Mouse (Mus musculus): Measurements from ENCODE around the gene Mfsd12.

Gene Mfsd12

DNA sequence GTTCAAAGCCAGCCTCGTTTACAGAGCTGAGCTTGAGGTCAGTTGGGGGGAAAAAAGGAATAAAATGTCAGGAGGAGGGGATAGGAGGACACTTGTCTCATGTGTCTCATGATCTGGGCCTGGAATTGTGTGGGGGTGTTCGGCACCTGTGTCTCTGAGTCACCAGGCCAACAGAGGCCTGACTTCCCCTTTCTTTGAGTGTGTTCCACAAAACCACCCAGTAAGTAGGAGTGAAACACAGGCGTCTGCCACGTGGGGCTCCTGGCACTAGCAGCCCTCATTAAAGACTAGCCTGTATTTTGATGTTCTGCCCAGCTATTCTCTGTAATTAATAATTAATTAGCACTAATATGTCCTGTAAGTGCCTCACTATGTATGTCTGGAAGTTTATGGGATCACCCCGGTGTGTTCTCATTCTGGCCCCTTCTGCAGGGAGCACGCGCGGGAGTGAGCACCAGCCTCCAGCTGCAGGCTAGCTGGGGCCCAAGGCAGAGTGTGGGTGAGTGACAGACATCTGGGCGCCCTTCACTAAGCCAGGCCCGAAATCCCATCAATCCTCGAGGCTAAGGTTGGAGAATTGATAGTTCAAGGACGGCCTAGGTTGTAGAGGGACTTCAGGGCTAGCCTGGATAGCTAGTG, 820 bp upstream of the Mfsd12 start:
- no peak for DNase-seq

DNA sequence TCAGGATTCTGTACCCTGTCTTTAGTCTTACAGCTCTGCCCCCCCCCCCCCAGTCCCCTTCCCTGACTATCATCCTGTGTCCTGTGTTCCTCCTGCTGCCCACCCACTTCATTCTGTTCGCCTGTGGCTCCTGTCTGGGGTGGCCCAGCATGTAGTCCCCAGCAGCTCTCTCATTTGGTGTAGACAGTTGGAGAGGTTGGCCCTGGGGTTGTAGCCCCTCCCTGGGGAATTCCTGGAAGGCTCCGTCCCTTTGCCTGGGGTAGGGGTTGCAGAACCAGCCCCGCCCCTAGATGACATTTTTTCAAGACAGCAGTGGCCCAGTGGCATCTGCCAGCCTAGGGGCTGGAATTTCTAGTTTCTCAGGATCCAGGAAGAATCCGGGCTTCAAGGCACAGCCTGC, 918 bp downstream of the Mfsd12 start:
- DNase-seq = no peak

DNA sequence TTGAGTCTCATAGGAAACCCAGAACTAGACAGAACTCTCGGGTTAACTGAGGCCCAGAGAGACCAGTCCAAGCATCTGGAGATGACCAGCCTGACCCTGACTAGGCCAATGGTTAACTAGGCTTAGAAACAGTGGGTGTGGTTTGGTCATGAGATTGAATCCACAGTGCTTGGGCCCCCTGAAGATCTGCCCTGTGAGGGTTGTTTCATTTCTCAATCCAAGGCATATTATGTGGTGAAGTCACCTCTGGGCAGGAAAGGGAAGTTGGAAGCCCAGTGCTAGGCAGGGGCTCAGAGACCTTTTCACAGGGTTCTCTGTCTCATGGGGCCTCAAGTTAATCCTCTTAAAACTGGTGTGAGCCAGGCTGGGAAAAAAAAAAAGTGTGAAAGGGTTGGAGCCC, 1.6 kb downstream of the Mfsd12 start:
- no peak for DNase-seq

DNA sequence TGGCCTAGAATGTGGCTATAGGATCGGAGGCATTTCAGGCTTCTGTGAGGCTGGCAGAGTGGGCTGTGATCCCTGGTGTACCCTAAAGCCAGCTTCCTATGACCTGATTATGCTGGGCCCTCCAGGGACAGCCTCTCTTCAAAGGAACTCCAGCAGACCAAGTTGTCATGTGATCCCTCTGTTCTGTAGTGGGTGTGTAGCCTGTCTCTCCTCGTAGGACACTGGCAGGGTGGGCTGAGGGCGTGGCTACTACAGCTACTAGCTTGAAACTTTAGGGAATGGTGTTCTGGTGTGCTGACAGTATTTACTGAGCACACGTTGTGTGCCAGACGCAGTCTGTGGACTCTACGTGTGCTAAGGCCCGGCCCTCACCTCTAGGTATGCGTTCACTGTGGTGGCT, 3.4 kb downstream of the Mfsd12 start:
- no peak for DNase-seq

DNA sequence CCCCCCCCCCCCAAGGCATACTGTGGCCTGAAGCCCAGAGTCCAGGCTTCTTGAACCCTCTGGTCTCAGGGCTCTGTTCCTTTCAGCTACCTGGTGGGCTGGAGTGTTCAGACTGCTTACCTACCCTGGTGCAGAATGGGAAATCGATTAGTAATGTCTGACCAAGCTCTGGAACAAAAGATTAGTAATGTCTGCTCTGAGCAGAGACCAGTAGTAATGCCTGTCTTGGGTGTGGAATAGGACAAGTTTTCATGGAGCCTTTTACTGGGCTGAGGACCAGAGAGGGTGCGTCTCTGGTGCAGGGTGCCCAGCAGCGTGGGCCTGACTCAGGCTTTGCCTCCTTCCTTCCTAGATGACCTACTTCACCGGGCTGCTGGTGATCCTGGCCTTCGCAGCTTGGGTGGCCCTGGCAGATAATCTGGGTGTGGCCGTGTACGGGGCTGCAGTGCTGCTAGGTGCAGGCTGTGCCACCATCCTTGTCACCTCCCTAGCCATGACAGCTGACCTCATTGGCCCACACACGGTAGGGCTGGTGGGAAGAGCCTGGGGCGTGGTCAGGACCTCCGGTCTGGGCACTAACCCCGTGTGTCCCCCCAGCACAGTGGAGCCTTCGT, 5.2 kb downstream of the Mfsd12 start:
- no peak for DNase-seq

DNA sequence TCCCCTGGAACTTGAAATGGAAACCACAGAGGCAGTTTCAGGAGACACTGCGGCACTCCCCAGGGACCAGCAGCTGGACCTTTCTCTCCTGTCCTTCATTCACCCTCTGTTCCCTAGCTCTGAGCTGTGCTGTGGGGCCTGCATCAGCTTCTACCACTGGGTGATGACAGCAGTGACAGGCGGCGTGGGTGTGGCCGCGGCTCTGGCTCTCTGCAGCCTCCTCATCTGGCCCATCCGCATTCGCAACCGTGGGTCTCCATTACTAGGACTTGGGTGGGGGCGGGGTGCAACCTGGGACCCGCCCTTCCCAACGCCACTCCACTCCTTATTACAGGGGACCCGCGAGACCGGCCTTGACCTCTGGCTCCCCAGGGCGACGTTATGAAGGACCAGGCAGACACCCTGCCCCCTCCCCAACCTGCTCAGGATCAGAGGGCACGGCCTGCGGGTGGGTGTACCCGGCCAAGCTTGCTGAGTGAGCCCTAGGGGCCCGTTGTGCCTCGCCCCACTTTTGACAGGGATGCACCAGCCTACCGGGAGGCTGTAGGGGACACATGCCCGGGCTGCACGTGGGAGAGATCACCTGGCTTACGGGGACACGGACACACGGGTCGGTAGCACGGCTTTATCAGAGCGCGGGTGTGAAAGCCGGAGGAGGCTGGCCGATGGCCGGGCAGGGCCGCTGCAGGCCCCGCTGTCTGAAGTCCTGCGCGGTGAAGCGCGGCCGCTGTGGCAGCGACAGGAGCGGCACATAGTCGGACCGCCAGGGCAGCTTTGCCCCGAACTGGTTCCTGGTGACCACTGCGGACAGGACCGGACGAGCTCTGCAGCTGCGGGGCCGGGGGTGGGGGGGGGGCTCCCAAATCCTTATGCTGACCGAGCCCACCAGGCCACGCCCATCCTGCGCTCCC, 6.4 kb downstream of the Mfsd12 start:
- peak in 1 of 2 experiments; percentile 33 for DNase-seq

DNA sequence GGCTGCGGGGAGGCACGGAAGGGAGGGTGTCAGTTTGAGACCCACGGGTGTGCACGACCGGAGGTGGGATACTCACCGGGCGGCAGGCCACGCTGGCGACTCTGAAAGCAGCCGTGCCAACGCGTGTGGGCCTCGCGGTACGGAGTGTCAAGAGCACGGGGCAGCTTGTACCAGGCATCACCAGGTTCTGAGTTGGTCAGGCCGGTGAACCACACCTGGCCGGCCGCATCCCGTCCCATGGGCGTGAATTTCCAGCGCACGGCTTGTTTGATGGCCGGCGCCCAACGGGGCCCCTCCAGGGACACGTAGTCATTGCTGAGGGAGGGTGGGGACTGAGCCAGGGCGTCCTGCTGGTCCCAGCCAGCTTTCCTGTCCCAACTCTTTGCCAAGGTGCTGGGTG, 7.4 kb downstream of the Mfsd12 start:
- DNase-seq = peak in 1 of 2 experiments; percentile 29

DNA sequence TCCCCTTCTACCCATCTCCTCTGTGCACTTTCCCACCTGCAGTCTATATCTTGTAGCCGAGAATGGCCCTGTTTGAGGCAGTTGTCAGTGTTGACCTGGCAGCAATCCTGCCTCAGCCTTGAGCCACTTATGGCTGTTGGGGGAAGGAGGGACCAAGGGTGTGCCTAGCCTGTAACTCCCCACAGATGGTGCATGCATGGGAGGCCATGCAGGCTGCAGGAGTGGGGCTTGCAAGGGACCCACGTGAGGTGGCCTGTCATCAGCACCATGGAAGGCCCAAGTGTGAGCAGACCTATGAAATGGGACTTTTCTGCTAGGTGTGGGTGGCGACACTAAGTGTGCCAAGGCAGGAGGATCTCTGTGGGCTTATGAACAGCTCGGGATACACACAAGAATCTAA, 7.8 kb downstream of the Mfsd12 start:
- no peak for DNase-seq

DNA sequence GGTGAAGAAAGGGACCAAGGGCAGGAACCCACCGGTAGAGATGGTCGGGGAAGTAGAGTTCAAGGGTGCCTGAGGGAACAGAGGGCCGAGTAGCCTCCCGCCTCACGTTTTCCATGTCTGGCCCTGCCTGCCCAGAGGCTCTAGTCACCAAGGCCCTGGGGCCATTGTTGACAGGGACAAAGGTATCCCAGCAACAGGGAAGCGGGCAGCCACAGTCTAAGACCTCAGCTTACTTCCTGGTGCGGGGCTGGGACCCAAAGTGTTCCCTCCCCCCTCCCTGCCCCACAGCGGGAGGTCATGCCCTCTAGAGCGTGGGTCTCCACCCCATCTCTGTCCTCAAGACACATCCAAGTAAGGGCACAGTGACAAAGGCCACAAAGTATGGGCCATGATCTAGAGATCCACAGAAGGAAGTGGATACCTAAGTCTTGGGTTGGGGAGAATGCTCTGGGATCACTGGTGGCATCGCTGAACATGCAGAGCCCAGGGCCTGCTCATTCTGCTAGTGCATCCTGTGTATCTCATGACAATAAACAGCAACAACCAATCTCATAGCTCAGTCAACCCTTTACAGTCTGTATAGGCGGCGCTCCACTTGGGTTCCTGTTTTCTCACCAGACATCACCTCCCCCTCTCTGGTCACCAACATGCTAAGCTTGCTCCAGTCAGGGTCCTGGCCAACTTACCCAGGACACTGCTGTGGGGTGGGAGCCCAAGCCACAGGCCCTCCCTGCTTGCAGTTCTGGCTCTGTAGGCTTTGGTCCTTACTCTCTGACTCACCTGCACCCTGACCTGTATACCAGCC, 8.6 kb downstream of the Mfsd12 start, which contains the start of gene 4930404N11Rik:
4930404N11Rik (minus strand) TSS at position 145 of the 805 bp plus-strand sequence.
- DNase-seq = no peak

DNA sequence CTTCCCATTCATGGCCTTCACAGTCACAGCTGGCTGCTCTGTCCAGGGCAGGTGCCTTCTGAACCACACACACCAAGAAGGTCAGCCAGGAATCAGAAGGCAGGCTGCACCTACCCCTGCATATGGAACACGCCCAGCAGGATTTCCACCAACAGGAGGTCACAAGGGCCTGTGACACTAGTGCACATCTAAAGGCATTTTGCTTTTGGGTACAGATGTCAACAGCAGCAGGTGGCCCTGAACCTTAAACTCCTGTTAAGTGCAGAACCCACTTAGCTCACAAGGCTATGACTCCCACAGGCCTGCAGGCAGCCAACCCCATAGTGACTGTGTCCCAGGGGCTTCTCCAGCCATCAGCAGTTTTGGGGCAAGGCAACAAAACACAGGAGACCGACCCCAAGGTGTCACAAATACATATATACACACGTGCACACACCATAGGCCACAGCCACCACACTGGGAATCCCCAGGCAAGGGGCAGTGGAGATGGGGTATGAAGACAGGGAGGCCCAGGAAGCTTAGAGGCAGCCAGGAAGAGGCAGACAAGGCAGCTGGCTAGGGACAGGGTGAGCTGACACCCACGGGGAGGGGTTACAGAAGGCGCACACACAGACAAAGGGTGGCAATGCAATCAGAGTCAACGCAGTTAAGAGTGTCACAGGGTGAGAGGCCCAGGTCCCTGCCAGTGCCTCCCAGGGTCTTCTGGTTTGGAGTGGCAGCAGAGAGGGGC, 9.4 kb downstream of the Mfsd12 start:
- DNase-seq = no peak

DNA sequence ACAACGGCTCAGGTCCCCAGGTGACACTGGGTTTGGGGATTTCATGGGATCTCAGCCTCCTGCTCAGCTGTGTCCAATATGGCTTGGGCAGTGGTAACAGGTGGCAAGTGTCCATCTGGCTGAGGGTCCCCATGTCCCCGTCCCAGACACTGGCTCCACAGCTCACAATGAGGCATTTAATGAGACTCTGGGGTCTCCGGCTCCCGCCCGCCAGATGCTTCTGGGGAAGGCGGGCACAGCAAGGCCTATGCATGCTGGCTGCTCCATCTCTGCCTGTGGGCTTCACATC, 9.9 kb downstream of the Mfsd12 start:
- DNase-seq = no peak

DNA sequence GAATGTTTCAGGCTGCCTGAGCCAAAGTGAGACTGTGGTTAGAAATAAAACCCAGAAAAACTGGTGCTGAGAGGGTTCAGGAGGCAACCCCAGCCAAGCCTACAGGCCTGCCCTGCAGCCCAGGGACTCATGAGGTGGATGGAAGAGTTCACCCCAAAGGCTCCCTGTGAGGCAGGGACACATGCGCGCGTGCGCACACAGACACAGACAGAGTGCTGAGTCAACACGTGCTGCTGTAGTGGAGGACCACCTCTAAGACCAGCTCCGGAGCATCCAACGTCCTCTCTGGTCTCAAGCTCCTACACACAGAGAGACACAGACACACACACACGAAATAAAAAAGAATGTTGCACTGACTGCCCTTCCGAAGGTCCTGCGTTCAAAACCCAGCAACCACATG, 18.0 kb downstream of the Mfsd12 start:
- DNase-seq = no peak

DNA sequence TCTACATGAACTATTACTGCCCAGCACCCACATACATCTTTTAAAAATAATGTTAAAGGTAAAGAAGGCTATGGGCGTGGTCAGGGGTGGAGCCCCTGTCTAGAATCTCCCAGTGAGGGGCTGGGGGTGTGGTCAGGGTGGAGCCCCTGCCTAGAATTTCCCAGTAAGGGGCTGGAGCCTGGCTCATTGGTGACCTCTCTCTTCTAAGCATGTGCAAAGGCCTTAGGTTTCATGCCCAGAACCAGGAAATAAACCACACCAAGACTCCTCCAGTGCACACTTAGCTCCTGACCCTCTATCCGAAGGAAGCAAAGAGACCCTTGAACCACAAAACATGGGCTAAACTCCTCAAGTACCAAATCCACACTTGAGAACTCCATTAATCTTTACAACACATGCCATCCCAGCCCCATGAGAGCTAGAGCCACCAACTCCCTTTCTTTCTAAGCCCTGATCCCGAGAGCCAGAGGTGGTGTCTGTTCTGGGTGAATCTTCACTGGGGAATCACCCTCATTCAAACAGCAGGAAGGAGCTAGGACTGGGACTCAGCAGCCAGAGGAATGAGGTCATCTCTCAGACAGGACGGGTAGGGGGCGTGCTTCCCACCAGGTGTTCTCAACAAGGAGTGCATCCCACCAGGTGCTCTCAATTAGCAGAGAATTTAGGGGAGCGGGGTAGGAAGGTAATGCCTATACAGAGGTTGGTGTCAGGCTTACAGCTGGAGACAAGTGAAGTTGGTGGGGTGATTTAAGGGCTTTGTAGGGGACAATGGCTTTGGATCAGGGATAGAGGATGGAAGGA, 19.5 kb downstream of the Mfsd12 start:
- peak in 1 of 2 experiments; percentile 41 for DNase-seq

DNA sequence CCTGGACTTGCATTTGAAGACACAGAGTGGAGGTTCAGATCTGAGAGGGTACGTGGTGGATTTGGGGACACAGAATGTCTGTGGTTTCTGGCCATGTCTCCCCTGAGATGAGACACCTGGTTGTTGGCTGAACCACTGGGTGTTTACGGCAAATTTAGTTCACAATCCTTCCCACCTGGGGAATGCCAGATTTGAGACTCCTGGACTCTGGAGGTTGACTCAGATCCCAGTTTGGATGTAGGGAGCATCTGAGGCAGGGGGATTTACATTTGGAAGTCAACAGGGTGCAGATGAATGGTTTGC, 20.0 kb downstream of the Mfsd12 start:
- no peak for DNase-seq

DNA sequence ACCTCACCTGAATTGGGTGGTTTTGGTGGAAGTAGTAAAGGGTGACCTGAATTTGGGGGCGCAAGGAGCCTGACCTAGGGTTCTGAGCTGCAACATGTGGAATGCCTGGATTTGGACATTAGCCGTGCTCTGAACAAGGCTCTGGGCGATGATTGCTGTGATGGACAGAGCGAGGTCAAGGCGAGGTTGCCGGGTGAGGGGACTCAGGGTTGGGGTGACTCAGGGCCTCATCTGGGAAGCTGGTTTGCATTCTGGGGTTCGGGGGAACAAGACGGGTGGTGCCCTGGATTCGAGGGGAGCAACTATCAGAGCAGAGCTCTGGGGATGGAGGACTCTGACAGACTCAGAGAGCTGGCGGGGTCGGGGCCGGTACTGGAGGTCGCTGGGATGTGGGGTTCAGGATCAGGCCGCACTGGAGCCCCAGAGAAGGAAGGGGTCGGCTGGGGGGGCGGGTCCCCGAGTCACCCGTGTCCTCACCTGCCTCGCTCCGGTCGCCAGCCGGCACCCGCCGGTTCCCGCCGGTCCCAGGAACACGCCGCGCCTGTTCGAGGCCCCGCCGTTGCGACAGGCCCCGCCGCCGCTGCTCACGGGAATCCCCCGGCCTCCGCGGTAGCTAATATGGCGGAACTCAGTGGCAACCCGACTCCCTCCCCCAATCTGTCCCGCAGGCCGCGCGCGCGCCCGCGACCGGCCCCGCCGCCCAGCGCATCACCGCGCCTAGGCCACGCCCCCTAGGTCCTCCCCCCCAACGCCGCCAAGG, 20.7 kb downstream of the Mfsd12 start, which contains the start of gene Fzr1:
Fzr1 (minus strand) TSS at position 724 of the 760 bp plus-strand sequence.
- DNase-seq = no peak

DNA sequence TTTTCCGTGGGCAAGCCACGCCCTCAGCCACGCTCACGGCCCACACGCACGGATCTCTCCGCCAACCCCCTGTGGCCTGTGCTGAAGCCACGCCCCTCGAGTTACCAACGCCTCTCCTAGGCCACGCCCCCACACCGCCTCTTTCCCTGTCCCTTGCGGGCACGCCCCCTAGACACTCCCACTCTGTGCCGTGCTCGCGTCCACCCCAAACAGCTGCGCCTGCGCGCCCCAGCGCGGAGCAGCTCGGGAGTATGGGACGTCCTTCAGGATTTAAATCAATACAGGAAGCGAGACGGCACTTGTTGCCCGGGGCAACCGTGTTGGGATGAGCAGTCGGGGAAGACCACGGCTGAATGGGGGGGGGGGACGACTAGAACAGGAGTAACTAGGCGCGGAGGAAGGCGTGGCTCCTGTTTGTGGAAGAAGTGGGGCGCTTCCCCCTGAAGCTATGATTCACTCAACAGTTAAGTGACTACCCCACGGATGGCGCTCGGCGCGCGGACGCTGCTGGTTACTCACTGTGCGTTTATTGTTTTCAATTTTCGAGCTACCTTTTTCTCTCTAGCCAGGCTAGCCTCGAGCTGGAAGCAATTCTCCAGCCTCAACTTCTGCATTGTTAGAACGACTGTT, 21.4 kb downstream of the Mfsd12 start:
- peak; percentile 100 for DNase-seq

DNA sequence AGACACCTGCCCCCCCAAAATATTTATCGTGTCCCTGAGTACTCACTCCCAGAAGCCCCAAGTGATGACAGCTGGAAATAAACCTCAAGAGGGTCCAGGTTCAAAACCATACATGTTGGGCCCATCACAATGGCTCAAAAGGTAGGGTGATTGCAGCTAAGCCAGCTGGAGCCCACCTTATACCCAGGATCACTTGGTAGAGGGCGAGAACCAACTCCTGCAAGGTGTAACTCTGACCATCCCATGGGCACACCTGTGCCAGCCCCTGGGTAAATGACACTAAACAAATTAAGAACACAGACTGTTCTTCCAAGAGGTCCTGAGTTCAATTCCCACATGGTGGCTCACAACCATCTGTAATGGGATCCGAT, 21.9 kb downstream of the Mfsd12 start:
- no peak for DNase-seq

DNA sequence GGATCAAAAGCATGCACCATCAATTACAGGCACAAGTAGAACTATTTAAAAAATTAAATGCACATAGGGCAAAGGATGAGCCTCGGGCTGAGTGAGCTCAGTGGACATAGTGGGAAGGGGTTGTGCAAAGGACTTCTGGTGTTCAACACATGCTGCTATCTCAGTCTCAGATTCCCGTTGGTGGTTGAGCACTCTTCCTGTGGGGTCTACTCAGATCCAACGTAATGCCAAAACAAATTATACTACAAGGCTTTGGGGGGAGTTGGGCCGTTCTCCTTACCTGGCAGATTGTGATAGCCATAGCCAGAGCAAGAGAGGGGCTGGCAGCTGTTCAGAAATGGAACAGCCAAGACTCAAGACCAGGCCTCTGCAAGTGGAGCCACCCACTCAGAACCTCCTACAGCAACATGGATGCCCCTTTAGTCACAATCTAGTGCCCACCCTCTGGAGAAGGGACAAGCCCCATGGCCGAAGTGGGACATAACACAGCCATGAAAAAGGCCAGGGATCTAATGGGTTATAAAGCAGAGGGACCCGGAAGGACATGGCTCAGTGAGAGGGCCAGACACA, 22.6 kb downstream of the Mfsd12 start:
- no peak for DNase-seq

DNA sequence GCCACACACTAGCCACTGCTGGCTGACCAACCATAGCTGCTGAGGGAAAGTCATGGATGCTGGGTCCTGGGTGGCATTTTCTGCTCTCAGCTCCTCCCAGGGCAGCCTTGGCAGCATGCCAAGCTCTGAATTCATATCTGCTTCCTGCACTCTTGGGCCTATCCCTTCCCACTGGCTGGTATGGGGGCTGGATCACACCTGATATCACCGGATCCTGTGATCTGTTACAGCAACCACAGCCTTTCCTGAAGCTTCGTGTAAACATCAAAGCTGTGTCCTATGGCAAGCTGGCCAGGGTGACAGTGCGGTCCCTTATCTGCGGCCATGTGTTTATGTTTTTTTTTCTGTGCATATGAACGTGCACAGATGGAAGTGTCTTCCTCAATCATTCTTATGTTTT, 24.7 kb downstream of the Mfsd12 start:
- no peak for DNase-seq

Data from thymus, postnatal 36 days (tissue).